Mouse (Mus musculus): ENCODE measurements around the gene Eef1akmt1.

Eef1akmt1 gene

GRCm38 (mm10) chr14:57571155-57572133, at the start of gene Eef1akmt1:
Gene Eef1akmt1, minus strand, starts transcription at chr14:57571612.
- DNase-seq (ENCODE audit: low spot score) = peak; percentile 97

DNA sequence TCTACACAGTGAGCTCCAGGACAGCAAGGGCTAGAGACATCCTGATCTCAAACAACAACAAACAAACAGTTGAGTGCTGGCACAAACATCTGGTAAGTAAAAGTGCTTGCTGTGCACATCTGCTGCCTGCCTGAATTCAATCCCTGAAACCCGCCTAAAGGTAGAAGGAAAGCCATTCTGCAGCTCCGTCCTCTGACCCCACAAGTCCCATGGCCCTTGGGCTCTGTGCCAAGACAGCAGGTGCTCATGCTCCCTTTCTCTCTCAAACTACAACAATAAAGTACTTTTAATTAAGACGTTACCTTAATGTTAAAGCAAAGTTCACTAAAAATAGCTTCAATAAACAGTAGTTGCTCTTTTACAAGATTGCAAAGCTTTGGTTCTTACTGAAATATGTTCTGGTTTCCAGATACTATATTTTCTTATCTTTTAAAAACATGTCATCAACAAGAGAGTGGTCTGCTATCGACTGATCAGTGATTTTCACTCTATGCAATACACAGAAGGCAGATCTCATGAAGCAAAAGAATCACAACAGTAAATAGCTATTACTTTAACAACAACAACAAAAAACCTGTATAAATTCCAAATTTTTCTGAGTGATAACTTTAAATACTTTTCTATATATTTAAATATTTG, 49.3 kb upstream of the Eef1akmt1 start:
- DNase-seq (ENCODE audit: low spot score) = no peak

DNA sequence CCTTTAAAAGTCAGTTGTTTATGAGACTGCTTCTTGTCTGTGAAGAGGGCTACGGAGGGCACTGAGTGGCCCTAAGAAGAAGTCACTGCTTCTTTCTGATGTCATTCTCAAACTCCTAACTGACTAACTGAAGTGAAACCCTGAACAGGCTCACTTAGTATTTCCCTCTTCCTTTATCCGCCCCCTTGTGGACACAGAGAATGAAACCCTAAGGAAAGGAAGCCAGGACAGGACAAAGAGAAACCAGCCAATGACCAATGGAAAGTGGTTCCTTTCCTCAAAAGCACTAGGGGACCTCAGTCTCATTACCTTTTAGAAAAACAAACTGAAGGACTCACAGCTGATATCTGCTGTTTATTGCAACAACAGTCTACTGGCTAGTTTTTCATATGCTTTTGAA, 48.1 kb upstream of the Eef1akmt1 start:
- peak; percentile 76 for DNase-seq (ENCODE audit: low spot score)

DNA sequence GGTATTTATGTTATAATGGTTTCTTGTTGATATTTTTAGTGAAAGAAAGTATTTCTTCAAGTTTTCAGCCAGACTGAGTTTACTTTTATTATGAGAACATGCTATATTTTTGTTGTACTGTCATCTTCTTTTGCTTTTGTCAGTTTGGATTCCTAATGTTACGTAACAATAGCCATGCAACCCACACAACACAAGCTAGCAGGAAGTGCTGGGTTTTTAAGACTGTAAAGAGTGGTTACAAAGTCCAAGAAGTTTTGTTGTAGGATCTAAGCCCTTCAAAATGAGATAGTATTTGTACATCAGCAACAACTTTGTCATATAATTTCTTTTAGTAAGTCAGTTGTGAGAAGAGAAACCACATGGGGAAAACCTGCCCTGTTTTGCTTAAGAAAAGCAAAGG, 46.3 kb upstream of the Eef1akmt1 start:
- no peak for DNase-seq (ENCODE audit: low spot score)

GRCm38 (mm10) chr14:57616339-57616965, 45.0 kb upstream of the Eef1akmt1 start:
- DNase-seq (ENCODE audit: low spot score) = no peak

DNA sequence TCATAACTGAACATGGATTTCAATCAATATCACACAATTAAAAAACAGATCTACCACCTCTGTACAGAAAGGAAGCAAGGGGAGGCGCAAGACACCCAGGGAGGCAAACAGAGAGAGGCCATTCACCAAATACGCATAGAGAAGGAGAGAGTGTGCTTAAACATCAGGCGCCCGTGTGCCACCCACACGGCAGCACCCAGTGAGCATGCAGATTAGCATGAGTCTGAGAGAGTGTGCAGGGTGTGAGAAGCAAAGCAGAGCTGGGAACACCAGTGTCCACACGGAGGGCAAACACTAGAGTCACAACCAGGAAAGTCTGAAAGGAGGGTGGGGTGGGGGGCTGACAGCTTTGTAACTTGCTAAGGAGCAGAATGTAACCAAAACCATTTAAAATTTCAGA, 44.4 kb upstream of the Eef1akmt1 start:
- no peak for DNase-seq (ENCODE audit: low spot score)

GRCm38 (mm10) chr14:57611034-57611433, 39.6 kb upstream of the Eef1akmt1 start:
- DNase-seq (ENCODE audit: low spot score) = peak; percentile 23

DNA sequence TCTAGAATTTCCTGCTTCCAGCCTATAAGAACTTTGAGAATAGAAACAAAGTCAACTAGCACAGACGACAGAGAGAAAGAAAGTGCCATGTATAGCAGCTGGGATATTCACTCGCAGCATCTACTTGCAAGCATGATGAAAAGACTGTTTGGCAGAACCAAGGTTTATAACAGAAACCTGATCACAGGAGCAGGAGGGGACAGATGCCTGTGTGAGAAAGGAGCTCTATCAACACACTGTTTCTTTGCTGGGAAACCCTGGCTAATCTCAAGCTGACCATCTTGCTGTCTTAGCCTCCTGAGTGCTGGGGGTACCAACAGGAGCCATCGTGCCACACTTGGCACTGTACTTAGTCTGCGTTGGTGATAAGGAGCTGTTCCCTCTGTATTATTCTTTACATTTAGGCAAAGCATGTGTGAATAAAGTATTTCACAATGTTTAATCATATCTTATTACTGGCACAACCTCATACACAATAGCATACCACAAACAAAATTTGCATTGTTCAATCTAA, 38.5 kb upstream of the Eef1akmt1 start:
- DNase-seq (ENCODE audit: low spot score) = no peak

GRCm38 (mm10) chr14:57607500-57607899, 36.1 kb upstream of the Eef1akmt1 start:
- no peak for DNase-seq (ENCODE audit: low spot score)

DNA sequence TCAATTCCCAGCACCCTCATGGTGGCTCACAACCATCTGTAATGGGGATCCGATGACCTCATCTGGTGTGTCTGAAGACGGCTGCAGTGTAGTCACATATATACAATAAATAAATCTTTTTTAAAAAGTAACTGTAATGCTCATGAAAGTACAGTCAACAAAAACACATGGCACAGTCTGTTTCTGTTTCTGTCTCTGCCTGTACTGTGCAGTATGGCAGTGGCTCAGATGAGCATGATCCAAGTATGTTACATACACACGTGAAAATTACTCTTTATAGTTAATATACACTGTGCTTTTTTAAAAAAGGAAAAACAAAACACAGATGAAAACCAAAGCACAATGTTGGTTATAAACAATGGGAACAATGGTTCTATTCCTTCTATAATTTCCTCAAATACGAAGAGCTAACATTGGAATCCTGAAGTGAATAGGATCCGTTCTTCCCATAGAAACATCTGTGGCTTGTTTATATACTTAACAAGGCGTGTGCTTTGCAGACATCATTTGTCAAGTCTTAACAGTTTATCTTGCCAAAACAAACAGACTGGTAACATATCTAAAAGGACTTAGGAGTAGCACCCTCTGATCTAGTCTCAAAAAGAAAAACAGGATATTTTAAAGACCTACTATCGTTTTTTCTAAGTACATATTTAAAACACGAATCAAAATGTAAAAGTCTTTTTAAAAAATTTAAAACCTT, 35.4 kb upstream of the Eef1akmt1 start:
- DNase-seq (ENCODE audit: low spot score) = no peak

GRCm38 (mm10) chr14:57593279-57593678, 21.9 kb upstream of the Eef1akmt1 start:
- no peak for DNase-seq (ENCODE audit: low spot score)

DNA sequence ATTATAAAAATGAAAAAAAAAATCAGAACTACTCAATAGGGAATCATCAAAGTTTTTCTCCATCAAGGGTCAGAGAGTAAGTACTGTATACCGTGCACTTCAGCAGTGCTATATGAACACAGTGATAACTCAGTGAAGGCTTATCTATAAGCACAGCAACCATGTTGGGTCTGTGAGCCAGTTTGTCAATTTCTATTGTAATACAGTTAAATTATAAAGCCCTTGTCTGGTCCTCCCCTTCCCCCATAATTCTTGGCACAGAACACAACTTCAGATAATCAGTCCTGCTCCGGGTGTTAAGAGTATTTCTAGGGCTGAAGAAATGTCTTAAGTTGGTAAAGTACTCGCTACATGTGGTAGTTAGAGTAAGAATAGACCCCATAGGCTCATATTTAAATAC, 20.4 kb upstream of the Eef1akmt1 start:
- DNase-seq (ENCODE audit: low spot score) = no peak

DNA sequence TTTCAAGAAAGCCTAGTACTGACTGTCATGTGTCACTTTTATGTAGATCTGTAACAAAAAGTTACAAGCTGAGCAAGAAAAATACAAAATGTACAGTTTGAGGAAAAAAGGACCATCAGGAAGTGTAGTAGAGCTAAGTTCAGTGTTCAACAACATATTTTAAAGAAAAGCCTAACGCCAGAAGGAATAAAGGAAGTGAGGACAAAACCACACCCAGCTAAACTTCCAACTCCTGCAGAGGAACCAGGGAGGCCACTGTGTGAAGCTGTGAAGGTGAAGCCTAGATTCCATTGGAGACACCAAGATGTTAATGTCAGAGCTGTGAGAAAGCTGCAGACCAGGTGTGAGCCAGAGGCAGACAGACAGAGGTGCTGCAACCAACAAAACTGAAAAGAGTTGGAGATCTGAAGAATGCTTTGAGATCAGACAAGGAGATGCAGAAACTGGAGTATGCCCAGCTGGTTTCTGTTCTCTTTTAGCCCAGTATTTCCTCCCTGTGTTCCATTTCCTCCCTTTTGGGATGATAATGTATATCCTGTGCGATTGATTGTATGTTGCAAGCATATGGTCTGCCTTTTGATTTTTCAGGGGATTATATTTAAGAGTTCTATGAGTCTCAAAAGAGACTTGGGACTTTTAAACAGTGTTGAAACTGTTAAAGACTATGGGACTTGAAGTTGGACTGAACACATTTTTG, 5.1 kb upstream of the Eef1akmt1 start:
- DNase-seq (ENCODE audit: low spot score) = no peak

DNA sequence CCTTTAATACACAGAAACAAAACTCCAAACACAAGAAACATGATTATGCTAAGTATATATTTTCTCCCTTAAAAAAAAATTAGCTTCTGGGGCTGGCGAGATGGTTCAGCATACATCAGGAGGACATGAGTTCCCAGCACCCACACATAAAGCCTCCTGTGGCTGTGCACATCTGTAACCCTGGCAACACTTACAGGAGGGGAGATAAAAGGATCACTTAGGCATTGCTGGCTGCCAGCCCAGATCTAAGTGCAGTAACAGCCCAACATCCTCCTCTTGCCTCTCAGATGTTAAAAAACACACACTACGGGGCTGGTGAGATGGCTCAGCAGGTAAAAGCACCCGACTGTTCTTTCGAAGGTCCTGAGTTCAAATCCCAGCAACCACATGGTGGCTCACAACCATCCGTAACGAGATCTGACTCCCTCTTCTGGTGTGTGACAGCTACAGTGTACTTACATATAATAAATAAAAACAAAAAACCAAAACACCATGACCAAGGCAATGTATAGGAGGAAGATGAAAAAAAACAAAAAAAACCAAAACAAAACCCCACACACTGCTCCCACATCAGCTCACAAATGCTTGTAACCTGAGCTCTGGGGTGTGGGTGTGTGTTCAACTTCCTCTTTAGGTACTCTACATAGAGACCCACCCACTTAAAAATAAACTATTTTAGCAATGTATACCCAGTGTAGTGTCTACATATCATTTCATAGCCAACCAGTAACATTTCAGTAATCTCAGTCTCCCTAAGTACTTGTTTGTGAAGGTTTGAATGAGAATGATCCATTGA, 3.6 kb upstream of the Eef1akmt1 start:
- DNase-seq (ENCODE audit: low spot score) = no peak

- DNase-seq (ENCODE audit: low spot score) = no peak
Measured at GRCm38 (mm10) chr14:57565626-57566025, 5.8 kb downstream of the Eef1akmt1 start.

DNA sequence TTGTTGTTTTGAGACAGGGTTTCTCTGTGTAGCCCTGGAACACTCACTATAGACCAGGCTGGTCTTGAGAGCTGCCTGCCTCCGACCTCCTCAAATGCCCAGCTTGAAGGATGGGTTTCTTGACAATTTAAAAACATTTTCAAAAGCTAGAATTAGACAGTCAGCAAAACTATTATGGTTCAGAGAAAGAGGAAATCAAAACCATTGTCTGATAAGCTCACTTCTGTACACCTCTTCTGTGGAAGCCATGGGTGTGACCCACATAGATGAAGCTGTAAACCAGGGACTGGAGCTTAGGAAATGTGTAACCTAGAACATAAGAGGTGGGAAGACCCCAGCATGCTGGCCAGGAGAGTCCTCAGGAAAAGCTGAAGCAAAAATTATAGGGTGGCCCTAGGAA, 14.5 kb downstream of the Eef1akmt1 start:
- no peak for DNase-seq (ENCODE audit: low spot score)

DNA sequence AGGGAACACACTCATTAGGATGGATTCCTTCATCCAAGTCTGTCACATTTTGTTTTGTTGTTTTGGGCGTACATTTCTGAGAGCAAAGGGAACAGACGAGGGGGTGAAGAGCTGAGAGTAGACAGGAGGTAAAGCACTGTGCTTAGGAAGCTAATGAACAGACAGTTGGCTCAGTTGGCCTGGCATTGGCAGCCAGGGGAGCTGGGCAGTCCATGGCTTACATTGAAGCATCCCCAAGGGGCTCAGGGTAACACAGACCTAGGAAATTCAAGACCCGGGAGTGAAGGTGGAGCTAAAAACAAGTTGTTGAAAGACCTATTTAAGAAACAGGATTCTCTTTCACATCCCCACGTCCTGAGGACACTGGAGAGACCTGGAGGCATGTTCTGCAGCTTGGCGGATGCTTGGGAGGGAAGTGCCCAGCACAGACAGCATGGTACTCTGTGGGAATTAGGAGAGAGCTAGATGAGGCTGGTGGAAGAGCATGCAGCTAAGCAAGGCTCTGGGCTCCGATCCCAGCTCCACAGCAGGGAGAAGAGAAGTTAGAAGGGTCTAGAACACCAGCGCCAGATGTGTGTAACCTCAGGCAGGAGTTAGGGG, 15.8 kb downstream of the Eef1akmt1 start:
- no peak for DNase-seq (ENCODE audit: low spot score)

DNA sequence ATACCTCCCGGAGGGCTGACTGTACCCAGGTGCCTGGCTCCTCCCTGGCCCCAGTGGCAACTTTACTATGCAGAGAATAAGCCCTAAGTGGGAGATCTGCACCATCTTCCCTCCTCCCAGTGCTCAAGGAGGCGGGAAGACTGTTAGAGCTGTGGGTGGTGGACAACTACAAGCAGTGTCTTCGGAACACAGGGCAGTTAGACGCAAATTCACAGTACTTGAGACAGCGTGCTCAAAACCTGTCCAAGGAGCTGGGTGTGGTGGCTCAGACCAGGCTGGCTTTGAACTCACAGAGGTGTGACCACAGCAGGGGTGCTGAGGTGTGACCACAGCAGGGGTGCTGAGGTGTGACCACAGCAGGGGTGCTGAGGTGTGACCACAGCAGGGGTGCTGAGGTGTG, 17.0 kb downstream of the Eef1akmt1 start:
- no peak for DNase-seq (ENCODE audit: low spot score)

DNA sequence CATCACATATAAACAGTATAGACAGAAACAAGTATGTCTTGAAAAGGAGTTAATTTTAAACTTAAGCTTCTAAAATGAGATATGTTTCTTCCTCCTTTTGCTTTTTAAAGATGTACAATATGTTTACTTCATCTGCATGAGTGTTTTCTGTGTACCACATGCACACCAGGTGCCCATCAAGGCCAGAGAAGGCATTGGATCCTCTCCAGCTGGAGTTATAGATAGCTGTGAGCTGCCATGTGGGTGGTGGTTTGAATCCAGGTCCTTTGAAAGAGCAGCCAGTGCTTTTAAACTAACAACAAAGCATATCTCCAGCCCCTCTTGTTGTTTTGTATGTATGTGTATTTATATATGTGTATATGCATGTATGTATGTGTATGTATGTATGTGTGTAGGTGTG, 18.5 kb downstream of the Eef1akmt1 start:
- no peak for DNase-seq (ENCODE audit: low spot score)

GRCm38 (mm10) chr14:57547062-57547461, 24.4 kb downstream of the Eef1akmt1 start:
- DNase-seq (ENCODE audit: low spot score) = no peak
